Mouse (Mus musculus) gastrocnemius, postnatal 25 days (tissue): ENCODE results near the gene Ppp3ca. TPM values are rescaled to one million over a fixed set of nuclear protein-coding genes. Genes with fewer than 3 reads are reported as not detected.

Experiments used
- DNase-seq: peaks from one replicate; pipeline ENCODE4 v3.0.0; 2022
- total RNA-seq, 2 experiments: library from RNA; stranded (reverse); gene quantifications; 1 replicate in 1 of 2; 2 replicates in 1 of 2; pipeline ENCODE4 v1.2.3; 2021

Gene Ppp3ca
- total RNA-seq, 2 experiments from 2014 or later = 130 to 149 TPM

DNA sequence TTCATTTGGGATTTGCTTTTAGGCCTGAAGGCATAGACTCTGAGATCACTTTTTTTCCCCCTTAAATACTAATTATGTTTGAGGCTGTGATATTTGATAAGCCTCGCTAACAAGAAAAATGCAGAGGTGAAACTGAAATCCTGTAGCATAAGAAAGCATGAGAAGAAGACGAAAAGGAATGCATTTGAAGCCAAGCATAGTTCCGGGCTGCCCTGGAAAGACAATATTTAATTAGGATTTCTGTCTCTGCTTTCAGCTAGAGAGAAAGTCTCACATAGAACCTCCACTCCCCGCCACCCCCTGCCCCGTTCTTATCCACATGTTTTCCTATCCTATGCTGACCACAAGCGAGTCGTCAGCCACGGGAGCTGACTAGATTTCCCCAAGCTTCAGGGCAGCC, 241.4 kb downstream of the Ppp3ca start:
- no peak for DNase-seq

GRCm38 (mm10) chr3:136917080-136917479, 247.2 kb downstream of the Ppp3ca start:
- DNase-seq = no peak

- DNase-seq = no peak
These were observed 263.1 kb downstream of the Ppp3ca start for GRCm38 (mm10) chr3:136933071-136933470.

- DNase-seq = no peak
These were observed 271.0 kb downstream of the Ppp3ca start for GRCm38 (mm10) chr3:136940733-136941601.

DNA sequence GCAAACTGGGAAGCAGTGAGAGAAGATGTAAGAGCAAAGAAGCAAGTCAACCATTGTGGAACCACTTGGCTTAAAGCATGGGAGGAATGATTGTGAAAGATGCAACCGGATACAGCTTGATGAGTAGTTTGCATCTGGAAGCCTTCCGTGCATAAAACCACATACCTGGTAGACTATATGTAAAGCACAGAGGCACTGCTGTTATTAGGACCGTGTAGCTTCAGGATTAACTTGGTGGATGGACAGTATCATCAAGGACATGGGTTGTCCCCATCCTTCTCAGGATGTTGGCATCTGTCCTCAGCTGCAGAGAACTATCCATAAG, 271.6 kb downstream of the Ppp3ca start:
- no peak for DNase-seq

DNA sequence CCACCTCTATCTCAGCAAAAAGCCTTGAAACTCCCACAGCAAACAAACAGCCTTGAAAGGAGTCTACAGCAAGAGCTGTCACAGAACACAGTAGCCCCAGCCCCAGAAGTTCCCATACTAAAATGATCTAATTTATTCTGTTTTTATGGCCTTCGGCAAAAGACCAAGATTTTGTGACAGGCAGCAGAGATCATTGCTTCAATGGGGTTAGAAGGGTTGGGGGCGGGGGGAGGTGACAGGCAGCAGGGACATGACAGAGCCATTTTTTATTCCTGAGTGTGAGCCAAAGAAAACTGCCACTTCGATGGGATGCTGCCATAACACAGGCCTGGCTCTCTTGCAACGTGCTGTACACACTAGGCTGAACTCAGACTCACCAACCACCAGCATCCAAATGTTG, 275.6 kb downstream of the Ppp3ca start:
- no peak for DNase-seq

DNA sequence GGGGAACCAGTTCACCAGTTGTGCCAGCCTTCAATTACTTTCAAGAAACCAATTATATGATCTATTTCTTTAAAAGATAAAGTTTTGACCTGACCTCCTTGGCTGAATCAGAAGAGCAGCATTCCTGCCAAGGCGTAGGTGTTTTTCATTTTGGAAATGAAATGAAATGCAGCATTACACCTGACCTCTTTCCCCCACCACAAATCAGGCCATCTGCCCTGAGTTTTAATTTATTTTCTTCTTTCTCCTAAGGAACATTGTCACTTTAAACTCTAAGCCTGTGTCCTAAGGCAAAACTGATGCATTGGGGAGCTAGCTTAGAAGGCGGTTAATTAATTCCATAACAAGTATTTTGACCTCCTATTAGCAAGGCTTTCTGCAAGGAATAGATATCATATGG, 276.7 kb downstream of the Ppp3ca start:
- no peak for DNase-seq

DNA sequence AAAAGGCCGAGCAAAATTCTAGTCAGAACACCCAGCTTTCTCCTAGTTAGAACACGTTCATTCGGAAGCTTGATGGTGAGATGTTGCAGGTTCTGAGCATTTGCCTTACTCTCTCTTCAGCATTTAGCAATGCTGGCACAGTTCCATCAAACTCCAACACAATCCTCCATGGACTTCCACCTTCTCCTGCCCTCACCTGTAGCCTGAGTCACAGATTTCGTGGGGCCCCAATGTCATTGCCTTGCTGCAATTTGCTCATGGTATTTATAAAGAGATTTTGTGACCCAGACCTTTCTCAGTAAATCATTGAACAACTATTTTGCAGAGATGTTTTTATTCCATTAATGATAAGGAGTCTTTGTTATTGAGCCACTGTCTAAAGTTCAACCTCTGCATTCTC, 278.2 kb downstream of the Ppp3ca start:
- DNase-seq = no peak

DNA sequence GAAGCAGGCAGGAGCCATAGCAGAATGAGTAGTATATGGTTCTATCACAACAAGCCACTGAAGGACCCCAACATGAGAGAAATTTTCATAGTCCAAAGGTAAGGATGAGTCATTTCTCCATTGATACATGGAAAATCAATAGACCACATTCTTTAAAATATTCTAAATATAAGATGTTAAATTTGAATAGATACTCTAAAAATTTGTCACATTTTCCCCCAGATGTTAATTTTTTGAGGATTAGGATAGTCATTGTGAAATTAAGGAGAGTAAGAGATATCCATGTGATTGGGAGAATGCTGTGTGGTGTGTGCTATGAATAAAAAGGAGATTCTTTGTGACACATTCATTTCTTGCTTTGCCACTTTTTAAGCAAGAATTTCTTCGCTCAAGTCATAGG, 281.9 kb downstream of the Ppp3ca start:
- DNase-seq = no peak

DNA sequence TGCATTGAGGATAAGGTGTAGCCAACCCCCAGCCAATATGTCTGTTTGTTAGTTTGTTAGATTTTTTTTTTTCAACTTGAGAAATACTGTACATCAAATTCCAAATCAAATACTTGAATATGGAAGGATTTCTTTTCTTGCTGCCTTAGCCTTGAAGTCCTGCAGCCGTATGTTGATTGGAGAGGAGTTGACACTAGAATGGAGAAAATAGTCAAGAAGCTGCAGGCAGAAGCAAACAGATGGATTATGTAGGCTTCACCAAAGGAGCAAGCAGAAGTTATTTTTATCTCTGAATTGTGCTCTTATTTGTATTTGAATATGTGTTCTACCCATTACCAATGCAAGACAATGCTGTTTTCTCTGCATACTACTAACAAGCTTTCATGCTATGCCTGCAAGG, 282.9 kb downstream of the Ppp3ca start:
- no peak for DNase-seq

DNA sequence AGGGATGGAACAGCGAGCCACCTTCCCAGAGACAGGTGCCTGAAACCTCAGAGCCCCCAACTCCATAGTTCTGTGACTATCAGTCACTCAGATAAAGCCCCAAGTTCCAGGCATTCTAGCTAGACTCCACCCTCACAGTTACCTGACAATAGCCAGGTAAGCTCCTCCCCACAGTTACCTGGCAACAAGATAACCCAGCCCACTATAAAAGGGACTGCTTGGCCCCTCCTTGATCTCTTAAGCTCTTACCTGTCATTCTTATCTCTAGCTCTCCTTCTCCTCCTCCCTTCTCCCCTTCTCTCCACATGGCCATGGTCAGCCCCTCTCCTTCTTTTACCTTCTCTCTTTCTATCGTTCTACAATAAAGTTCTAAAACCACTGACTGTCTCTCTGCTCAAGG, 285.1 kb downstream of the Ppp3ca start:
- no peak for DNase-seq

DNA sequence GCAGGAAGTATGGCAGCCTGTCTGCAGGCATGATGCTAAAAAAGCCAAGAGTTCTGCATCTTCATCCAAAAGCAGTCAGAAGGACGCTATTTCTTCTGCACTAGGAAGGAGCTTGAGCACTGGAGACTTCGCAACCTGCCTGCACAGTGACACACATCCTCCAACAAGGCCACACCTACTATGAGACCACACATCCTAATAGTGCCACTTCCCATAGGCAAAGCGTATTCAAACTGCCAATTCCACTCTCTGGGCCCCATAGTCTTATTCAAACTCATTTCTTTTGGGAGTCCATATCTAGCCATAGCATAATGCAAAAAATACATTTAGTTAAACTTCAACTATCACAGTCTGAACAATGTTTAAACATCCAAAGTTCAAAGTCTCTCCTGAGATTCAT, 290.4 kb downstream of the Ppp3ca start:
- DNase-seq = no peak

GRCm38 (mm10) chr3:136966786-136967185, 296.9 kb downstream of the Ppp3ca start:
- DNase-seq = peak; percentile 10

- no peak for DNase-seq
These were observed 297.6 kb downstream of the Ppp3ca start for GRCm38 (mm10) chr3:136967510-136967909.

DNA sequence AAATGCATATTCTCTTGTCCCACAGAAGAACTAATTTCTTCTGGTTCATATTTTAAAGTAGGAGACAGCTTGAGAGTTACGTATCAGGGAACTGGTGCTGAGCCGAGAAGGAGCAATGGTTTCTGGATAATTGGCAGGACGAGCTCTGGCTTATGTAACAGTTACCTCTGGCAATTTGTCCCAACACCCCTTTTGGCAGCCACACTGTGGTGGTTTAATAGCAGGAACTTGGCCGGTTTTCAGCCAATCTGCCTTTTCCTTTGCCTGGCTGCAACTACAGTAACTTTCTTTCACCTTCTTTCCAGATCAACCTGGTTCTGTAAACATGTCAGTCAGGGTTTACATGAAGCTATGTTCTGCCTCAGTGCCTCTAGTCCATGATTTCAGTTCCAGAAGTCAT, 299.9 kb downstream of the Ppp3ca start:
- peak; percentile 20 for DNase-seq

DNA sequence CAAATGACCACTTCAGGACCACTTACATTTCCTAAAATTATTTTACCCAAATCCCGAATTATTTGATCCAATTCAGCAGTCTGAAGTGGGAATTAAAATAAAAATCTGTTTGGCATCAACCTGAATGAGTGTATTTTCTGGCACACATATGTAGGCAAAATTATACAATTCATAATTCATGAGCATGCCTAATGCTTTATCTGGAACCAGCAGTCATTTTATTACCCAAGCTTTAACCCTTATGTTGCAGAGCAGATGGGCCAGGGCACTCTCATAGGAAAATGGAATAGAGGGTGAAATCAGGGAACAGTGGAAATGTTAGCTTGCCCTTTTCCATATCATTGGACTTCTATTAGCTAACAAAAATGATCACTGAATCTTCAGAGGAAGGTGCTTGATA, 307.9 kb downstream of the Ppp3ca start:
- DNase-seq = no peak

DNA sequence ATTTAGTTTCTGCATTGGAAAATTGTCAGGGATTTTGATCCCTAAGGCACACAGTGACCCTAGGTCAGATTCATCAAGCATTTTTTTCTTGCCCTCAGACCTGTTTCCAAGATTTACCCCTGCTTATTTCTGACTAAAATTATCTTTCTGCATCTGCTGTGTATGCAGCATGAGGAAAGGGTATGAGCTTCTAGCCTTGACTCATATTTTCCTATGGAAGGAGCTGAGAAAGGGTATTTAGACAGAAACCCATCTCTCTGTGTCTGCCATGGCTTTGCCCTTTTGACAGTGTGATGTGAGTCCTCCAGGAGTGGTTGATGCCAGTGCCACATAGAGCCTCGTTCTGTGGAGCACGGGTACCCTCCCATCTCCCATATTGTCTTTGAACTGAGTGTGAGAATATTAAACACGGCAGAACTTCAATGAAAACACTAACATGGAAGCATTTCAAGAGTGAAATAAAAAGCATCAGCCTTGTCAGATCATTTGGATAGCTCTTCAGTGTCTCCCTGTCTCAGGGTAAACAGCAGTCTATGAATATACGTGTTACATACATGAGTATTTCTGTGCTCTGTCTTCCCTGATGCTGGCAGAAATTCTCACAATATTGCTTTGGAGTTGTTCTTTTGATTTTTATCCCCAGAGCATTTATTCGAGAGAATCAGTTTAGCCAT, 311.1 kb downstream of the Ppp3ca start:
- DNase-seq = no peak

DNA sequence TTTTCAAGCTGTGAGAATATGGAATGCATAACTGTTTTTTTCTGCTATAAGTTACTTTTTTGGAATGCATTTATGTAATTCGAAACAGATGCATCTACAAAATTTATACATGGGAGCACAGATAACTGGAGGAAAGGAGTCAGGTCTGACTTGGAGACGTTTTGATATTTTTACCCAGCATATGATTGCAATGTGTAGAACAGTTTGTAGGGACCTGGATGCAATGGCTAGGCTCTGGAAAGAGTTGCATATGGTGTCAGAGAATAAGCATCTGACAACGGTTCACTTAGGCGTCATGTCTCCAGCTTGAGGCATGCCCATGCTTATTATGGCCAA, 311.6 kb downstream of the Ppp3ca start:
- DNase-seq = no peak

GRCm38 (mm10) chr3:136982021-136982420, 312.1 kb downstream of the Ppp3ca start:
- no peak for DNase-seq

DNA sequence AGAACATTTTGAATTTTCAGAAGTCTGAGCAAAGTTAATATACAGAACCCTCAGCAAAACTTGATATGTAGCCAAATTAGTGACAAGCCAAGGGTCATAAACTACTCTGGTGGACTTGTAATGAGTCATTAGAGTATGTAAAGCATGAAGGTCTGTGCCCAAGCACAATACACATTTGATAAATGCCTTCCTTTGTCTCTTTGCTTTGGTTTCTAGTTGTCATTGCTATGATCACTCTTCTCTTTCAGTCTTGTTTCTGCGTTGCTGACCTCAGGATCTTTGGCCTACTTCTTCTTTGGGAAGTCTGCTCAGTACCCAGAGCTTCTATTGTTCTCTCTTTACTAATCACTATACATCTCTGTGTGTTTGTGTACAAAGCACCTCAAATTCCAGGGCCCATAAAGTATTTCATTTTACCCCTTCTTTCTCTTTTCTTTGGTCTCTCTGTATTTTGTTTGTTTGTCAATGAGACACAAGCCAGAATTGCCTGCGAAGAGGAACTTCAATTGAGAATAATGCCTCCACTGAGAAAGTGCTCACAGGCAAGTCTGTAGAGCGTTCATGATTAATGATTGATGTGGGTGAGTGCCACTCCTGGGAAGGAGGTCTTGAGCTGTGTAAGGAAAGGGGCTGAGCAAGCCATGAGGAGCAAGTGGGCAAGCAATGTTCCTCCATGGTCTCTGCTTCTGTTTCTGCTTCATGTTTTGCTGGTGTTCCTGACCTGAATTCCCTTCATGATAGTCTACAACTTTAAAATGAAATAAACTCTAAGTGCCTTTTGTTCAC, 316.4 kb downstream of the Ppp3ca start:
- no peak for DNase-seq
